Mouse (Mus musculus) neural tube, embryonic 11.5 days (tissue): ENCODE measurements around the gene Rbm10. TPM values are rescaled to one million over a fixed set of nuclear protein-coding genes. Genes with fewer than 3 reads are reported as not detected.

ENCODE experiments used
- ATAC-seq: fragments of 200-750 bp; cut with Nextera tagmentation; 2 replicates; pipeline ENCODE4 v1.8.0; 2017; ENCODE audit warnings: moderate number of reproducible peaks, mild to moderate bottlenecking, moderate TSS enrichment, moderate library complexity; ENCODE audit not compliant: insufficient read depth, low FRiP score, low TSS enrichment
- DNase-seq: peaks from one replicate; pipeline ENCODE4 v3.0.0-alpha.2; 2015; ENCODE audit warnings: low spot score
- H3K27ac ChIP-seq: fragments of 300-500 bp; sonication (generic); 2 replicates; pipeline ENCODE4 v1.5.1; 2014; ENCODE audit warnings: low read depth, mild to moderate bottlenecking, low read length
- H3K27me3 ChIP-seq: fragments of 300-500 bp; sonication (generic); 2 replicates; pipeline ENCODE4 v1.6.1; 2014; ENCODE audit warnings: mild to moderate bottlenecking, low read length, mixed read lengths; ENCODE audit not compliant: control insufficient read depth, insufficient read depth
- H3K36me3 ChIP-seq: fragments of 300-500 bp; sonication (generic); 2 replicates; pipeline ENCODE4 v1.6.1; 2014; ENCODE audit warnings: mild to moderate bottlenecking, low read length, moderate library complexity, mixed read lengths; ENCODE audit not compliant: control insufficient read depth, insufficient read depth
- H3K4me1 ChIP-seq: fragments of 300-500 bp; sonication (generic); 2 replicates; pipeline ENCODE4 v1.6.1; 2014; ENCODE audit warnings: low read length, mixed read lengths; ENCODE audit not compliant: control insufficient read depth, insufficient read depth
- H3K4me2 ChIP-seq: fragments of 300-500 bp; sonication (generic); 2 replicates; pipeline ENCODE4 v1.6.1; 2014; ENCODE audit warnings: low read depth, mild to moderate bottlenecking, moderate library complexity
- H3K4me3 ChIP-seq: fragments of 300-500 bp; sonication (generic); 2 replicates; pipeline ENCODE4 v1.5.1; 2014; ENCODE audit warnings: low read depth, low read length
- H3K9ac ChIP-seq: fragments of 300-500 bp; sonication (generic); 2 replicates; pipeline ENCODE4 v1.6.1; 2014; ENCODE audit warnings: mild to moderate bottlenecking, low read length
- H3K9me3 ChIP-seq: fragments of 300-500 bp; sonication (generic); 2 replicates; pipeline ENCODE4 v1.6.1; 2016; ENCODE audit warnings: low read length; ENCODE audit not compliant: control insufficient read depth
- WGBS: fragments of 180-500 bp; shearing (Covaris S2); extraction: QIAGEN DNeasy Blood & Tissue Kit; methylation state at CpG from one replicate; pipeline ENCODE4 v1.1.7; 2014; 5-methylcytosine and 5-hydroxymethylcytosine counted together
- polyA plus RNA-seq: library from polyadenylated mRNA; unstranded; fragments of >200 nt; fragmentation: Nextera tagmentation; extraction: Ambion mirVana; gene quantifications from 2 replicates; pipeline ENCODE4 v1.2.1, GENCODE M21; 2014

Rbm10 gene
- polyA plus RNA-seq, 1 experiment from 2014 or later = 76.0 TPM

DNA sequence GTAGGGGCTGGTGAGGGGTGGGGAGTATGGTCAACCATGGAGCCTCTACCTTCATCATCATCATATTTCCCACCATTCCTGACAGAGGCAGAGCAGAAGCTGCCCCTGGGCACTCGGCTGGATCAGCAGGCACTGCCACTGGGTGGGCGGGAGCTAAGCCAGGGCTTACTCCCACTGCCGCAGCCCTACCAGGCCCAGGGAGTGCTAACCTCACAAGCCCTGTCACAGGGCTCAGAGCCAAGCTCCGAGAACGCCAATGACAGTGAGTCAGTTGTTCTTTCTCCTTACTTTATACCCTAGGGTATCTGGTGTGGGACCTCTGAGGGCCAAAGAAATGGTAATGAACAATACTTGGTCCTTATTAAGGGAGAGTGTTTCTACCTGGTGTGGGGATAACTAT lies 27.5 kb downstream of the Rbm10 start:
- 84% methylated on average over 5 of the region's 5 CpGs for WGBS
- H3K27me3 ChIP-seq = no peaks in the 10 kb centered on the region
- no peak overlapping the region for H3K27ac ChIP-seq
- no peaks in the 10 kb centered on the region; the same call in none of the 2 replicates for H3K36me3 ChIP-seq
- ATAC-seq (no peak), DNase-seq (no peak)
- H3K4me3 ChIP-seq = no peak overlapping the region
- H3K4me1 ChIP-seq = no peaks in the 10 kb centered on the region
- no peak overlapping the region for H3K4me2 ChIP-seq
- H3K9me3 ChIP-seq = no peaks in the 10 kb centered on the region
- no peak overlapping the region for H3K9ac ChIP-seq

- 29% methylated on average over 5 of the region's 5 CpGs for WGBS
- no peaks in the 10 kb centered on the region for H3K9me3 ChIP-seq
- no peak overlapping the region for H3K27ac ChIP-seq
- H3K27me3 ChIP-seq = no peaks in the 10 kb centered on the region
- H3K4me1 ChIP-seq = no peaks in the 10 kb centered on the region
- peak overlapping the region; percentile 42; the same call in 1 of the 2 replicates for H3K4me3 ChIP-seq
- peak overlapping the region; percentile 75; the same call in 1 of the 2 replicates for H3K4me2 ChIP-seq
- H3K36me3 ChIP-seq = no peaks in the 10 kb centered on the region
- no peak for ATAC-seq
- no peak for DNase-seq
- H3K9ac ChIP-seq = no peak overlapping the region
Observed at GRCm38 (mm10) chrX:20657593-20657992, 40.3 kb downstream of the Rbm10 start.

- DNase-seq = peak; percentile 86
- WGBS = 13% methylated on average over 27 of the region's 27 CpGs
- Histone ChIP-seq H3K4me3 (peak within 1 kb of the TSS; percentile 42), H3K9me3 (no peaks in the 10 kb centered on the region), H3K9ac (no peak within 1 kb of the TSS; the same call in 1 of the 2 replicates), H3K4me2 (peak within 1 kb of the TSS; percentile 75), H3K36me3 (no peaks in the 10 kb centered on the region), H3K27me3 (no peaks in the 10 kb centered on the region), H3K27ac (no peak within 1 kb of the TSS), H3K4me1 (no peaks in the 10 kb centered on the region)
- ATAC-seq = peak; percentile 78
Observed at GRCm38 (mm10) chrX:20658026-20658652, 40.8 kb downstream of the Rbm10 start, which contains the start of gene Uba1. Uba1 (plus strand) TSS chrX:20658326.

GRCm38 (mm10) chrX:20658891-20659406 lies 41.6 kb downstream of the Rbm10 start:
- Histone ChIP-seq H3K27me3 (no peaks in the 10 kb centered on the region), H3K4me2 (peak overlapping the region; percentile 75), H3K36me3 (no peaks in the 10 kb centered on the region), H3K9ac (no peak overlapping the region), H3K9me3 (no peaks in the 10 kb centered on the region), H3K4me1 (no peaks in the 10 kb centered on the region), H3K27ac (no peak overlapping the region), H3K4me3 (peak overlapping the region; percentile 42)
- no peak for ATAC-seq
- 18% methylated on average over 24 of the region's 24 CpGs for WGBS
- DNase-seq = no peak

DNA sequence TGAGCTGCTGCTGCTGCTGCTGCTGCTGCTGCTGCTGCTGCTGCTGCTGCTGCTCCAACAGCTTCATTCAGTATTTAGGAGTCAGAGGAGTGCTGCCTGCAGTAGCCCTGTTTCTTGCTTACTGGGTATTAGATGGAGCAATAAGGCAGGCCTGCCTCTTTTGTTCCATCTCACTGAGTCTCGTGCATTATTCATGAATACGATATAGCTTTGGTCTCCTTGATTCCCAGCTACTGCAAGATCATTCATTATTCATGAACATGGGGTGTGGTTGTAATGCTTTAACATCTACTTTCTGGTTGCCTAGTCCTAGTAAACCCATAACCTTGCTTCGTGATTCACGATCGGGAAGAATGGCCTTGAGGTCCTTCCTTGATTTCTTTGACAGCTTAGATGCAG lies 45.0 kb downstream of the Rbm10 start:
- no peak overlapping the region for H3K9ac ChIP-seq
- no peaks in the 10 kb centered on the region for H3K9me3 ChIP-seq
- peak; percentile 75 for ATAC-seq
- H3K27me3 ChIP-seq = no peaks in the 10 kb centered on the region
- peak overlapping the region; percentile 46; the same call in 1 of the 2 replicates for H3K27ac ChIP-seq
- WGBS = 32% methylated on average over 5 of the region's 5 CpGs
- H3K36me3 ChIP-seq = no peaks in the 10 kb centered on the region; the same call in 1 of the 2 replicates
- DNase-seq = peak; percentile 32
- H3K4me3 ChIP-seq = no peak overlapping the region
- H3K4me2 ChIP-seq = no peak overlapping the region
- H3K4me1 ChIP-seq = peaks cover 3% of the 10 kb centered on the region; the same call in 1 of the 2 replicates

- Histone ChIP-seq H3K9ac (peak overlapping the region; percentile 79), H3K27ac (peak overlapping the region; percentile 60; the same call in 1 of the 2 replicates), H3K27me3 (no peaks in the 10 kb centered on the region), H3K36me3 (no peaks in the 10 kb centered on the region; the same call in 1 of the 2 replicates), H3K4me1 (peaks cover 3% of the 10 kb centered on the region; the same call in 1 of the 2 replicates), H3K4me2 (peak overlapping the region; percentile 46), H3K9me3 (no peaks in the 10 kb centered on the region), H3K4me3 (peak overlapping the region; percentile 57)
- WGBS = 25% methylated on average over 27 of the region's 28 CpGs
- DNase-seq (peak; percentile 86), ATAC-seq (peak; percentile 88)
Observed at GRCm38 (mm10) chrX:20662716-20663443, 45.6 kb downstream of the Rbm10 start.

- Histone ChIP-seq H3K9me3 (no peaks in the 10 kb centered on the region), H3K27ac (peak overlapping the region; percentile 60; the same call in 1 of the 2 replicates), H3K4me3 (peak overlapping the region; percentile 57), H3K27me3 (no peaks in the 10 kb centered on the region), H3K4me2 (peak overlapping the region; percentile 46), H3K4me1 (peaks cover 3% of the 10 kb centered on the region; the same call in 1 of the 2 replicates), H3K36me3 (no peaks in the 10 kb centered on the region; the same call in 1 of the 2 replicates), H3K9ac (peak overlapping the region; percentile 79)
- WGBS = 18% methylated on average over 9 of the region's 9 CpGs
- ATAC-seq (no peak), DNase-seq (no peak)
Observed at GRCm38 (mm10) chrX:20663444-20663790, 46.1 kb downstream of the Rbm10 start.

- Histone ChIP-seq H3K9me3 (no peaks in the 10 kb centered on the region), H3K4me1 (peaks cover 4% of the 10 kb centered on the region; the same call in 1 of the 2 replicates), H3K36me3 (no peaks in the 10 kb centered on the region; the same call in 1 of the 2 replicates), H3K9ac (peak within 1 kb of the TSS; percentile 83), H3K4me2 (peak within 1 kb of the TSS; percentile 57), H3K27ac (peak within 1 kb of the TSS; percentile 89), H3K27me3 (no peaks in the 10 kb centered on the region), H3K4me3 (peak within 1 kb of the TSS; percentile 65)
- DNase-seq = peak; percentile 86
- peak; percentile 88 for ATAC-seq
- 14% methylated on average over 16 of the region's 16 CpGs for WGBS
Observed at GRCm38 (mm10) chrX:20687519-20688067, 70.3 kb downstream of the Rbm10 start, which contains the start of gene Cdk16. Cdk16 (plus strand) TSS chrX:20687954.
